Comparison of ENCODE assay signal across 28 mouse cellular contexts in genomic region chr3:90132745-90133144, GRCm38 (mm10). TPM values are rescaled to one million over a fixed set of nuclear protein-coding genes. Genes with fewer than 3 reads are reported as not detected.
"Had no signal": no experiment of that assay in that cellular context is flagged by ENCODE, and none has a peak within 500 bp of the region (broad histone marks: within the 10 kb centered on the region; RNA-seq: fewer than 3 reads in every experiment).

No protein-coding gene starts in this region.

- H3K9me3 ChIP-seq: embryonic facial prominence, embryonic 10.5 days; embryonic facial prominence, embryonic 12.5 days; embryonic facial prominence, embryonic 13.5 days; embryonic facial prominence, embryonic 15.5 days; forebrain, embryonic 10.5 days; forebrain, embryonic 12.5 days; forebrain, embryonic 13.5 days; forebrain, embryonic 15.5 days had no signal

- ATAC-seq: forebrain, embryonic 13.5 days; forebrain, embryonic 14.5 days; forebrain, embryonic 15.5 days; forebrain, embryonic 16.5 days; forebrain, postnatal 0 days had no signal

- H3K4me2 ChIP-seq: embryonic facial prominence, embryonic 12.5 days; embryonic facial prominence, embryonic 13.5 days; embryonic facial prominence, embryonic 15.5 days; forebrain, embryonic 12.5 days; forebrain, embryonic 13.5 days; forebrain, embryonic 15.5 days had no signal

- DNase-seq: cerebellum, adult 8-10 months; cerebellum, adult 9-10 months; cerebellum, adult 9-11 months; cerebellum, postnatal 10 days; cerebellum, postnatal 14 days; cerebellum, postnatal 25 days; cerebellum, postnatal 36 days; embryo, embryonic 11 days; forebrain, postnatal 0 days; gastrocnemius, adult 2 months; gastrocnemius, postnatal 10 days; gastrocnemius, postnatal 14 days; gastrocnemius, postnatal 25 days; gastrocnemius, postnatal 36 days; heart, adult 11 months; heart, adult 18-20 months; heart, adult 2 months had no signal

- H3K4me3 ChIP-seq: embryonic facial prominence, embryonic 10.5 days; embryonic facial prominence, embryonic 12.5 days; embryonic facial prominence, embryonic 13.5 days; embryonic facial prominence, embryonic 15.5 days; erythroblast, embryonic 14.5 days; forebrain, embryonic 10.5 days; forebrain, embryonic 12.5 days; forebrain, embryonic 13.5 days; forebrain, embryonic 15.5 days; gastrocnemius, adult 2 months; heart, adult 2 months had no signal

- H3K4me1 ChIP-seq: embryonic facial prominence, embryonic 10.5 days; embryonic facial prominence, embryonic 15.5 days; forebrain, embryonic 10.5 days; forebrain, embryonic 12.5 days; forebrain, embryonic 13.5 days; forebrain, embryonic 15.5 days had no signal

- H3K36me3 ChIP-seq: embryonic facial prominence, embryonic 10.5 days; embryonic facial prominence, embryonic 12.5 days; embryonic facial prominence, embryonic 13.5 days; embryonic facial prominence, embryonic 15.5 days; forebrain, embryonic 10.5 days; forebrain, embryonic 12.5 days; forebrain, embryonic 15.5 days had no signal

- H3K27me3 ChIP-seq: embryonic facial prominence, embryonic 12.5 days; embryonic facial prominence, embryonic 13.5 days; embryonic facial prominence, embryonic 15.5 days; forebrain, embryonic 12.5 days; forebrain, embryonic 13.5 days; forebrain, embryonic 15.5 days had no signal

- H3K9ac ChIP-seq: embryonic facial prominence, embryonic 12.5 days; embryonic facial prominence, embryonic 13.5 days; embryonic facial prominence, embryonic 15.5 days; forebrain, embryonic 12.5 days; forebrain, embryonic 13.5 days; forebrain, embryonic 15.5 days; forebrain, postnatal 0 days had no signal

- H3K27ac ChIP-seq: embryonic facial prominence, embryonic 10.5 days; embryonic facial prominence, embryonic 12.5 days; embryonic facial prominence, embryonic 13.5 days; embryonic facial prominence, embryonic 15.5 days; forebrain, embryonic 10.5 days; forebrain, embryonic 12.5 days; forebrain, embryonic 13.5 days; forebrain, embryonic 15.5 days; gastrocnemius, adult 2 months; heart, adult 2 months had no signal

RNA-seq across cellular contexts. Expression of gene Nup210l, which starts 28.8 kb away (rescaled TPM):
- polyA plus RNA-seq: erythroblast, embryonic 14.5 days had no signal
